Mouse (Mus musculus) kidney, adult 2 months (tissue): ENCODE data around the gene Pla2g2c.

Source experiments
- CTCF ChIP-seq: fragments of 200-500 bp; conservative IDR thresholded peaks from 2 replicates; pipeline ENCODE4 v1.5.1; 2011; ENCODE audit warnings: low read depth, mild to moderate bottlenecking, control low read depth, low read length, moderate library complexity, mixed read lengths; ENCODE audit not compliant: insufficient read depth, insufficient read length
- POLR2A ChIP-seq: fragments of 200-500 bp; IDR thresholded peaks from one replicate; pipeline ENCODE4 v1.6.1; 2011; ENCODE audit warnings: low read depth, low read length, control low read depth

DNA sequence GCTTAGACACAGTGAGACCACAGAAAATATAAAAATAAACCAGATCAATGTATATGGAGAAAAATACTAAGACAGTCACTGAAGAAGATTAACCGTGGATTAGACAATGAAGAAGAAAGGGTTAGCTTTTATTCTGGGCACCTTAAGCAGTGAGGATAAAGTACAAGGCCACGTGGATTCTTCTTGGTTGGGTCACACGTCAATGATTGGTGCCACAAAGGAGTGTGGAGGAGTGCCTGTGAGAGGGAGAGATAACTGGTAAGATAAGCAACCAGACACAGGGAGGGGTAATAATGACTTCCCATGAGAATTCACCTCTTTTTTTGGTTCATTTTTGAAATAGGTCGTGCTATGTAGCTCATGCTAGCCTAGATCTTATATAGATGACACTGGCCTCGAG, 47.8 kb downstream of the Pla2g2c start:
- no peak for TF ChIP-seq CTCF
- no peak for TF ChIP-seq POLR2A
